ENCODE assay signal across 8 mouse cellular contexts in genomic region chr8:120569939-120570715, GRCm38 (mm10). TPM values are rescaled to one million over a fixed set of nuclear protein-coding genes. Genes with fewer than 3 reads are reported as not detected.
A peak's percentile ranks its signal among the peaks of the same experiment; 100 is the strongest.
DNase-seq lines count a peak whose midpoint lies in the region; ATAC-seq and TF ChIP-seq lines count a peak whose summit lies in the region.

No protein-coding gene starts in this region.

- H3K4me1 ChIP-seq in kidney, postnatal 0 days (replicated peaks; ENCODE audit: insufficient read depth, low read length) = peaks cover 2% of the 10 kb centered on the region; the same call in 1 of the 2 replicates
- peaks cover 8% of the 10 kb centered on the region; the same call in 1 of the 2 replicates for H3K4me1 ChIP-seq in lung, embryonic 14.5 days (ENCODE audit: insufficient read depth)

- H3K4me2 ChIP-seq in kidney, postnatal 0 days (ENCODE audit: low read length) = no peak overlapping the region
- H3K4me2 ChIP-seq in lung, embryonic 14.5 days = no peak overlapping the region

- peak; percentile 61 for DNase-seq in CD4-positive helper T cell, adult 2 months (ENCODE audit: low read depth, low spot score)
- DNase-seq in R1 (ENCODE audit: low read depth, low spot score) = peak; percentile 85
- peak; percentile 85 for DNase-seq in kidney, postnatal 0 days (ENCODE audit: low spot score)
- DNase-seq in lung, embryonic 14.5 days = peak; percentile 92
- peak; percentile 91 for DNase-seq in retina, embryonic 14.5 days (ENCODE audit: low spot score)
- DNase-seq in urinary bladder, postnatal 25 days (ENCODE audit: low spot score) = peak; percentile 70

- WGBS in kidney, postnatal 0 days = 55% methylated on average over 13 of the region's 13 CpGs
- 46% methylated on average over 13 of the region's 13 CpGs for WGBS in lung, embryonic 14.5 days

- peak; percentile 90 for TF ChIP-seq CTCF in kidney, postnatal 0 days (IDR thresholded peaks at IDR 0.05; ENCODE audit: low read depth)
- peak; percentile 96 for TF ChIP-seq CTCF in lung, embryonic 14.5 days (IDR thresholded peaks at IDR 0.05; ENCODE audit: low read depth)

- no peaks in the 10 kb centered on the region for H3K9me3 ChIP-seq in kidney, postnatal 0 days (replicated peaks; ENCODE audit: low read length)
- H3K9me3 ChIP-seq in lung, embryonic 14.5 days (ENCODE audit: low read depth, low read length) = no peaks in the 10 kb centered on the region

- H3K4me3 ChIP-seq in kidney, postnatal 0 days (replicated peaks; ENCODE audit: low read depth, low read length) = no peak overlapping the region
- no peak overlapping the region for H3K4me3 ChIP-seq in lung, embryonic 14.5 days (ENCODE audit: low read depth, low read length)

- H3K9ac ChIP-seq in kidney, postnatal 0 days (ENCODE audit: low read depth, low read length) = no peak overlapping the region
- no peak overlapping the region for H3K9ac ChIP-seq in lung, embryonic 14.5 days

- no peak overlapping the region for H3K27ac ChIP-seq in kidney, postnatal 0 days
- no peak overlapping the region for H3K27ac ChIP-seq in lung, embryonic 14.5 days (ENCODE audit: low read depth)

- H3K36me3 ChIP-seq in kidney, postnatal 0 days (ENCODE audit: insufficient read depth, low read length) = peaks cover 77% of the 10 kb centered on the region
- H3K36me3 ChIP-seq in lung, embryonic 14.5 days (ENCODE audit: insufficient read depth) = peaks cover 93% of the 10 kb centered on the region

- peak; percentile 48; the same call in 1 of the 2 replicates for ATAC-seq in common myeloid progenitor, adult 5-6 weeks (replicated peaks; ENCODE audit: low read depth, poor library complexity, severe bottlenecking)
- ATAC-seq in granulocyte monocyte progenitor cell, adult 5-6 weeks (replicated peaks; ENCODE audit: poor library complexity, severe bottlenecking) = peak; percentile 47
- no peak for ATAC-seq in kidney, postnatal 0 days (replicated peaks; ENCODE audit: low FRiP score, low read depth)
- 0 out of 2 replicates have a peak, but pooled peaks have one; percentile 15 for ATAC-seq in lung, embryonic 14.5 days (ENCODE audit: insufficient read depth)

- H3K27me3 ChIP-seq in kidney, postnatal 0 days (ENCODE audit: insufficient read depth, low read length) = no peaks in the 10 kb centered on the region
- H3K27me3 ChIP-seq in lung, embryonic 14.5 days (ENCODE audit: insufficient read depth, low read length) = no peaks in the 10 kb centered on the region

RNA-seq across cellular contexts. Expression of gene Gins2, which starts 19.0 kb away (rescaled TPM):
- total RNA-seq in common myeloid progenitor, adult 5-6 weeks (2017) = 22.9 and 48.0 TPM in 2 replicates
- total RNA-seq in granulocyte monocyte progenitor cell, adult 5-6 weeks (2014; fragmentation: Nextera tagmentation) = 54.6 and 81.8 TPM in 2 replicates
- 42.4 and 47.6 TPM in 2 replicates for total RNA-seq in granulocyte monocyte progenitor cell, adult 5-6 weeks (2017)
- 54.0 and 70.0 TPM in 2 replicates for polyA plus RNA-seq in kidney, postnatal 0 days (2015; fragmentation: Nextera tagmentation; extraction: Ambion mirVana)
- polyA plus RNA-seq in lung, embryonic 14.5 days (2014; fragmentation: Nextera tagmentation; extraction: Ambion mirVana) = 131 and 139 TPM in 2 replicates
